In the genomic region with DNA sequence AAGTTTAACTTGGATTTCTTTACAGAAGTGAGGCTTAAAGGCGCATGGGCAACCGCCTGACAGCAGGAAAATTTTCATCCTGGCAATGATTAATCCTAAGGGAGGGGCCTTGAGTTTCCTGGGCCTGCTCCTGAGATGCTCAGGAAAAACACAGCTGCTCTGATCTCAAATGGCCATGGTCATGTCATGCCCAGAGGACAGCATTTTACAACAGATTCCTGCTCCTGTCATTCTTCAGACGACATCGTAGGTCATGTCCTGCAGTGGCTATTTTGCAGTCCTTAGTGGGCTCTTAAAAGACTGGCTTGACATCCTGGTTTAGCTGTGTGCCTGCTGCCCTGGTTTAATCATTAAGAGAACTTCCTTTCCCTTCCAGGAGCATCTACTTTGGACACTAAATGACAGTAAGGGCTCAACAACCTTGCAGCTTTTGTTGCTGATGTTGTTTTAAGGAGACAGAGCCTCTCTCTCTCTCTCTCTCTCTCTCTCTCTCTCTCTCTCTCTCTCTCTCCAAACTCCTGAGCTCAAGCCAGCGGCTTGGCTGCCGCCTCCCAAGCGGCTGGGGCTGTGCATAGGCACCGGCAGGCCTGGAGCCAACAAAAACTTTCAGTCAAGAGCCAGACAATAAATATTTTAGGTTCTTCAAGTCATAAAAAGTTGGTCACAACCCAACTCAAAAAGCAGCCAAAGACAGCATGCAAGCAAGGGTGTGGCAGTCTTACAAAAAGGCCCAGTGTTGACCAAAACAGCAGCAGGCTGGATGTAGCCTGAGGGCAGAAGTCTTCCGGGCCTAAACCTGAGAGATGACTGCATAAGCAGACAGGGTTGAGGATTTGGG, we compare ENCODE assay signal across 9 mouse cellular contexts. TPM values are rescaled to one million over a fixed set of nuclear protein-coding genes. Genes with fewer than 3 reads are reported as not detected.
DNase-seq lines count a peak whose midpoint lies in the region; ATAC-seq lines count a peak whose summit lies in the region.
"Had no signal": no experiment of that assay in that cellular context is flagged by ENCODE, and none has a peak within 500 bp of the region (broad histone marks: within the 10 kb centered on the region; RNA-seq: fewer than 3 reads in every experiment).

No protein-coding gene starts in this region.

- ATAC-seq in lung, embryonic 16.5 days (ENCODE audit: low read depth): peak; percentile 82
- ATAC-seq in midbrain, embryonic 14.5 days (ENCODE audit: low FRiP score, low TSS enrichment): no peak

- peaks cover 28% of the 10 kb centered on the region for H3K4me1 ChIP-seq in lung, embryonic 16.5 days (replicated peaks; ENCODE audit: control insufficient read depth, insufficient read depth, low read length)
- no peaks in the 10 kb centered on the region for H3K4me1 ChIP-seq in midbrain, embryonic 14.5 days (ENCODE audit: control insufficient read depth, insufficient read depth, low read length)
- peaks cover 17% of the 10 kb centered on the region for H3K4me1 ChIP-seq in hindbrain, embryonic 10.5 days (replicated peaks)

- peak overlapping the region; percentile 85 for H3K27ac ChIP-seq in lung, embryonic 16.5 days (ENCODE audit: low read length)
- no peak overlapping the region for H3K27ac ChIP-seq in midbrain, embryonic 14.5 days (replicated peaks; ENCODE audit: low read depth, low read length)
- no peak overlapping the region for H3K27ac ChIP-seq in hindbrain, embryonic 10.5 days

- no peak overlapping the region for H3K4me3 ChIP-seq in lung, embryonic 16.5 days (ENCODE audit: low read length)
- no peak overlapping the region for H3K4me3 ChIP-seq in midbrain, embryonic 14.5 days (replicated peaks; ENCODE audit: low read depth, low read length)
- H3K4me3 ChIP-seq in hindbrain, embryonic 10.5 days: no peak overlapping the region

- no peaks in the 10 kb centered on the region for H3K9me3 ChIP-seq in lung, embryonic 16.5 days (ENCODE audit: control insufficient read depth, low read length)
- no peaks in the 10 kb centered on the region for H3K9me3 ChIP-seq in midbrain, embryonic 14.5 days (ENCODE audit: control insufficient read depth, low read length)
- H3K9me3 ChIP-seq in hindbrain, embryonic 10.5 days: no peaks in the 10 kb centered on the region

- H3K36me3 ChIP-seq in lung, embryonic 16.5 days (ENCODE audit: control insufficient read depth, insufficient read depth, low read length): no peaks in the 10 kb centered on the region
- H3K36me3 ChIP-seq in midbrain, embryonic 14.5 days (ENCODE audit: control insufficient read depth, insufficient read depth, low read length): peaks cover 75% of the 10 kb centered on the region
- peaks cover 91% of the 10 kb centered on the region for H3K36me3 ChIP-seq in hindbrain, embryonic 10.5 days

- no peak overlapping the region for H3K9ac ChIP-seq in lung, embryonic 16.5 days (ENCODE audit: low read length)
- H3K9ac ChIP-seq in midbrain, embryonic 14.5 days (replicated peaks; ENCODE audit: low read length): no peak overlapping the region

- DNase-seq in cerebellum, postnatal 10 days: peak; percentile 18 to 32
- no peak for DNase-seq in cerebellum, postnatal 4 days (ENCODE audit: low spot score in 2 of 2)
- peak; percentile 96 for DNase-seq in fibroblast of lung, adult 2 months (ENCODE audit: low read depth)
- DNase-seq in kidney, adult 11 months: peak; percentile 81
- no peak for DNase-seq in midbrain, embryonic 14.5 days
- DNase-seq in spleen, postnatal 36 days (ENCODE audit: low spot score in 2 of 2): no peak
- no peak for DNase-seq in hindbrain, embryonic 10.5 days (ENCODE audit: low spot score)

- H3K27me3 ChIP-seq in lung, embryonic 16.5 days (ENCODE audit: control insufficient read depth, insufficient read depth, low read depth, low read length): no peaks in the 10 kb centered on the region
- no peaks in the 10 kb centered on the region for H3K27me3 ChIP-seq in midbrain, embryonic 14.5 days (ENCODE audit: control insufficient read depth, insufficient read depth, low read length)
- H3K27me3 ChIP-seq in hindbrain, embryonic 10.5 days (ENCODE audit: insufficient read depth, poor library complexity, severe bottlenecking): no peaks in the 10 kb centered on the region

- no peak overlapping the region for H3K4me2 ChIP-seq in lung, embryonic 16.5 days (ENCODE audit: low read depth, low read length)
- H3K4me2 ChIP-seq in midbrain, embryonic 14.5 days (ENCODE audit: low read length): no peak overlapping the region

- 32% methylated on average over 9 of the region's 9 CpGs for WGBS in lung, embryonic 16.5 days
- 82% methylated on average over 9 of the region's 9 CpGs for WGBS in midbrain, embryonic 14.5 days
- WGBS in hindbrain, embryonic 10.5 days: 72% methylated on average over 9 of the region's 9 CpGs

RNA-seq across cellular contexts. Expression of a gene that starts 20.0 kb away (rescaled TPM):
- 10.5 and 15.8 TPM in 2 replicates for polyA plus RNA-seq in lung, embryonic 16.5 days (2015; fragmentation: Nextera tagmentation; extraction: Ambion mirVana)
- 0.32 TPM in 1 of 2 replicates, not detected in the other for polyA plus RNA-seq in midbrain, embryonic 14.5 days (2014; fragmentation: Nextera tagmentation; extraction: Ambion mirVana)
- polyA plus RNA-seq in hindbrain, embryonic 10.5 days (2016; fragmentation: Nextera tagmentation; extraction: Ambion mirVana): not detected in 2 replicates

RNA-seq across cellular contexts. Expression of a gene that starts 35.3 kb away (rescaled TPM):
- 133 and 163 TPM in 2 replicates for polyA plus RNA-seq in lung, embryonic 16.5 days (2015; fragmentation: Nextera tagmentation; extraction: Ambion mirVana)
- not detected in 2 replicates for polyA plus RNA-seq in midbrain, embryonic 14.5 days (2014; fragmentation: Nextera tagmentation; extraction: Ambion mirVana)
- not detected in 2 replicates for polyA plus RNA-seq in hindbrain, embryonic 10.5 days (2016; fragmentation: Nextera tagmentation; extraction: Ambion mirVana)
- polyA plus RNA-seq: C2C12 had no signal

Comparison
In these comparisons a context has a peak if more than half of its experiments do, and no peak if none do; other contexts are left out.
1. DNase-seq: peak in cerebellum, postnatal 10 days (2 of 2), fibroblast of lung, adult 2 months (single experiment) and kidney, adult 11 months (single experiment); none in cerebellum, postnatal 4 days (0 of 2), midbrain, embryonic 14.5 days (single experiment), spleen, postnatal 36 days (0 of 2) and hindbrain, embryonic 10.5 days (single experiment).
2. RNA of a gene that starts 35.3 kb away (polyA plus RNA-seq): 133 to 163 TPM in lung, embryonic 16.5 days; not detected in midbrain, embryonic 14.5 days and not detected in hindbrain, embryonic 10.5 days; every median in the first group is over 100 times any median in the second.